Mouse (Mus musculus) liver, embryonic 14.5 days (tissue): ENCODE results near the gene Helq. TPM values are rescaled to one million over a fixed set of nuclear protein-coding genes. Genes with fewer than 3 reads are reported as not detected.
A peak's percentile ranks its signal among the peaks of the same experiment; 100 is the strongest.

Experiments used
- ATAC-seq: fragments of 200-750 bp; cut with Nextera tagmentation; 2 replicates; pipeline ENCODE4 v1.8.0; 2017; ENCODE audit warnings: moderate number of reproducible peaks, mild to moderate bottlenecking, moderate library complexity; ENCODE audit not compliant: insufficient read depth
- DNase-seq, 3 experiments: peaks; one replicate each; pipeline ENCODE4 v3.0.0-alpha.2; 2012 to 2013; ENCODE audit warnings: low read depth in 3 of 3, low spot score in 3 of 3
- H3K27ac ChIP-seq: fragments of 300-500 bp; sonication (generic); 2 replicates; pipeline ENCODE4 v1.5.1; 2014; ENCODE audit warnings: moderate library complexity, mild to moderate bottlenecking, control low read depth, inconsistent platforms
- H3K27me3 ChIP-seq: fragments of 300-500 bp; sonication (generic); 2 replicates; pipeline ENCODE4 v1.6.1; 2014; ENCODE audit warnings: mild to moderate bottlenecking, low read length, moderate library complexity; ENCODE audit not compliant: control insufficient read depth, insufficient read depth
- H3K36me3 ChIP-seq: fragments of 300-500 bp; sonication (generic); replicated peaks from 2 replicates; pipeline ENCODE4 v1.6.1; 2014; ENCODE audit warnings: low read depth; ENCODE audit not compliant: control insufficient read depth, insufficient read depth
- H3K4me1 ChIP-seq, 2 experiments: fragments of 200-500 bp in 1 of 2; fragments of 300-500 bp in 1 of 2; sonication (generic) in 1 of 2; replicated peaks; 2 replicates each; pipeline ENCODE4 v1.6.1; 2012 to 2014; ENCODE audit warnings: antibody characterized with exemption in 1 of 2, inconsistent platforms in 1 of 2, low read length in 1 of 2; ENCODE audit not compliant: control insufficient read depth in 2 of 2, insufficient read depth in 2 of 2
- H3K4me2 ChIP-seq: fragments of 300-500 bp; sonication (generic); 2 replicates; pipeline ENCODE4 v1.6.1; 2014; ENCODE audit warnings: low read depth, mild to moderate bottlenecking, control low read depth, moderate library complexity
- H3K4me3 ChIP-seq, 2 experiments: fragments of 200-500 bp in 1 of 2; fragments of 300-500 bp in 1 of 2; sonication (generic) in 1 of 2; 2 replicates each; pipeline ENCODE4 v1.5.1; 2012 to 2014; ENCODE audit warnings: low read depth in 2 of 2, low read length in 2 of 2, mild to moderate bottlenecking in 2 of 2, control low read depth in 1 of 2, inconsistent platforms in 1 of 2, moderate library complexity in 1 of 2; ENCODE audit not compliant: insufficient read depth in 1 of 2
- H3K9ac ChIP-seq: fragments of 300-500 bp; sonication (generic); replicated peaks from 2 replicates; pipeline ENCODE4 v1.6.1; 2014; ENCODE audit warnings: mild to moderate bottlenecking, control low read depth, moderate library complexity
- H3K9me3 ChIP-seq: fragments of 300-500 bp; sonication (generic); 2 replicates; pipeline ENCODE4 v1.6.1; 2016; ENCODE audit warnings: low read length, mixed read lengths; ENCODE audit not compliant: control insufficient read depth
- CTCF ChIP-seq: IDR thresholded peaks from 2 replicates; pipeline ENCODE4 v1.5.1; 2016; ENCODE audit warnings: antibody characterized with exemption, low read depth, control low read depth
- EP300 ChIP-seq: IDR thresholded peaks from 2 replicates; pipeline ENCODE4 v1.6.1; 2016; ENCODE audit warnings: antibody characterized with exemption, low read depth
- WGBS: fragments of 180-500 bp; shearing (Covaris S2); extraction: QIAGEN DNeasy Blood & Tissue Kit; methylation state at CpG from one replicate; pipeline ENCODE4 v1.1.7; 2014; ENCODE audit not compliant: insufficient replicate concordance; 5-methylcytosine and 5-hydroxymethylcytosine counted together
- polyA plus RNA-seq, 2 experiments: library from polyadenylated mRNA; depleted of rRNA in 1 of 2; stranded (reverse) in 1 of 2; unstranded in 1 of 2; fragments of >200 nt; fragmentation: Nextera tagmentation in 1 of 2; extraction: Ambion mirVana in 1 of 2; gene quantifications; 2 replicates each; pipeline versions ENCODE4 v1.2.1 to v1.2.3; 2012 to 2014

Helq gene
- polyA plus RNA-seq, 2 experiments = 12.2 to 13.9 TPM

- no peaks in the 10 kb centered on the region for H3K9me3 ChIP-seq
- no peak for TF ChIP-seq EP300
- TF ChIP-seq CTCF = 0 out of 2 replicates have a peak, but pooled peaks have one; percentile 40
- WGBS = under 1% methylated on average over 63 of the region's 63 CpGs
Observed at GRCm38 (mm10) chr5:100820483-100821184, 22.2 kb upstream of the Helq start, which contains the start of gene Abraxas1. Abraxas1 (minus strand) TSS chr5:100820965.

GRCm38 (mm10) chr5:100819568-100820480 is 21.4 kb upstream of the Helq start:
- Histone ChIP-seq H3K27me3 (no peaks in the 10 kb centered on the region), H3K27ac (peak overlapping the region; percentile 73), H3K9me3 (no peaks in the 10 kb centered on the region), H3K4me3 (peak overlapping the region; percentile 79 to 93), H3K4me2 (peak overlapping the region; percentile 73), H3K4me1 (peaks cover 3 to 8% of the 10 kb centered on the region in 2 experiments), H3K36me3 (peaks cover 2% of the 10 kb centered on the region; the same call in 1 of the 2 replicates), H3K9ac (peak overlapping the region; percentile 85)
- TF ChIP-seq CTCF (peak; percentile 60), EP300 (no peak)
- 22% methylated on average over 16 of the region's 16 CpGs for WGBS
- ATAC-seq = peak; percentile 33
- DNase-seq = peak in 1 of 3 experiments; percentile 31

More at GRCm38 (mm10) chr5:100820483-100821184, 22.2 kb upstream of the Helq start, which contains the start of gene Abraxas1:
- H3K9ac ChIP-seq = peak within 1 kb of the TSS; percentile 85
- ATAC-seq (peak; percentile 95), DNase-seq (peak; percentile 73 to 81 (median 74))
- H3K4me3 ChIP-seq = peak within 1 kb of the TSS; percentile 79 to 93
- peak within 1 kb of the TSS; percentile 73 for H3K27ac ChIP-seq
- H3K36me3 ChIP-seq = peaks cover 2% of the 10 kb centered on the region; the same call in 1 of the 2 replicates
- H3K4me2 ChIP-seq = peak within 1 kb of the TSS; percentile 73
- no peaks in the 10 kb centered on the region for H3K27me3 ChIP-seq
- H3K4me1 ChIP-seq = peaks cover 3 to 8% of the 10 kb centered on the region in 2 experiments

GRCm38 (mm10) chr5:100818341-100818740 is 19.9 kb upstream of the Helq start:
- no peak for DNase-seq
- no peak for TF ChIP-seq CTCF
- no peak for TF ChIP-seq EP300
- H3K36me3 ChIP-seq = peaks cover 12% of the 10 kb centered on the region; the same call in 1 of the 2 replicates
- H3K27me3 ChIP-seq = no peaks in the 10 kb centered on the region
- H3K4me3 ChIP-seq = no peak overlapping the region
- WGBS = 78% methylated on average over 4 of the region's 4 CpGs
- H3K4me2 ChIP-seq = no peak overlapping the region
- no peaks in the 10 kb centered on the region for H3K9me3 ChIP-seq
- no peak overlapping the region for H3K27ac ChIP-seq
- H3K9ac ChIP-seq = no peak overlapping the region
- peaks cover 3 to 8% of the 10 kb centered on the region in 2 experiments for H3K4me1 ChIP-seq
- ATAC-seq = no peak

GRCm38 (mm10) chr5:100794084-100794483 is 4.3 kb downstream of the Helq start:
- no peaks in the 10 kb centered on the region for H3K27me3 ChIP-seq
- no peak overlapping the region for H3K4me3 ChIP-seq
- DNase-seq (no peak), ATAC-seq (no peak)
- no peaks in the 10 kb centered on the region for H3K9me3 ChIP-seq
- H3K4me2 ChIP-seq = no peak overlapping the region
- peaks cover 5 to 7% of the 10 kb centered on the region in 2 experiments; a peak in 3 of 4 replicates for H3K4me1 ChIP-seq
- no peak overlapping the region for H3K27ac ChIP-seq
- no peak overlapping the region for H3K9ac ChIP-seq
- H3K36me3 ChIP-seq = peaks cover 57% of the 10 kb centered on the region
- WGBS = 71% methylated on average over 5 of the region's 5 CpGs
- TF ChIP-seq CTCF (no peak), EP300 (no peak)
